14 mouse cellular contexts compared by ENCODE assay signal in the genomic region with DNA sequence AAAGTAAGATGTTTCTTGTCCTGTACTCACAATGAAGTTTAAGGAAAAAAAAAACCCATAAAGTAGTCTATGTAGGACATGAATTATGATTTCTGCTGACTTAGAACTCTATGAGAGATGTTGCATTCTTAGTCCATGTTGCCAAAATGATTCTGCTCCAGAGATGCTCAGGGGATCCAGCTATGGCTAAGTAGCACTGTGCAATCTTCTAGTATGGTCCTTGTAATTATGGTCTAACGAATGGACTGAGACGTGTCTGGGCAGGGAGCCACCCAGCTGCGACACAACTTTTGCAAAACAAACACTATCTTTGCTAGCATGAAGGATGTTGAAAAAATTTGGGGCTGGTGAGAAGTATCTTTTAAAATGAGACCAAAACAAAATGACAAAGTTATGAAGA. TPM values are rescaled to one million over a fixed set of nuclear protein-coding genes. Genes with fewer than 3 reads are reported as not detected.
DNase-seq lines count a peak whose midpoint lies in the region; ATAC-seq and TF ChIP-seq lines count a peak whose summit lies in the region.
"Had no signal": no experiment of that assay in that cellular context is flagged by ENCODE, and none has a peak within 500 bp of the region (broad histone marks: within the 10 kb centered on the region; RNA-seq: fewer than 3 reads in every experiment).

No protein-coding gene starts in this region.

- no peak for TF ChIP-seq EP300 in heart, adult 2 months (IDR thresholded peaks at IDR 0.05; ENCODE audit: insufficient read depth, low read depth, low read length)

- no peaks in the 10 kb centered on the region for H3K4me1 ChIP-seq in heart, adult 2 months (ENCODE audit: control insufficient read depth, insufficient read depth, low read length)
- H3K4me1 ChIP-seq in heart, embryonic 11.5 days (ENCODE audit: control insufficient read depth, insufficient read depth, low read length): no peaks in the 10 kb centered on the region
- H3K4me1 ChIP-seq in lung, embryonic 14.5 days (ENCODE audit: insufficient read depth): no peaks in the 10 kb centered on the region; the same call in 1 of the 2 replicates
- H3K4me1 ChIP-seq: limb, embryonic 12.5 days had no signal

- no peaks in the 10 kb centered on the region for H3K9me3 ChIP-seq in heart, embryonic 11.5 days (replicated peaks; ENCODE audit: control insufficient read depth, low read length)
- H3K9me3 ChIP-seq in lung, embryonic 14.5 days (ENCODE audit: low read depth, low read length): no peaks in the 10 kb centered on the region
- H3K9me3 ChIP-seq: limb, embryonic 12.5 days had no signal

- H3K4me3 ChIP-seq in heart, adult 2 months: no peak overlapping the region
- H3K4me3 ChIP-seq in heart, embryonic 11.5 days (ENCODE audit: low read depth, low read length): no peak overlapping the region
- no peak overlapping the region for H3K4me3 ChIP-seq in lung, embryonic 14.5 days (ENCODE audit: low read depth, low read length)
- H3K4me3 ChIP-seq: limb, embryonic 12.5 days; myocyte had no signal

- no peak overlapping the region for H3K9ac ChIP-seq in heart, adult 2 months (ENCODE audit: low read depth, low read length)
- no peak overlapping the region for H3K9ac ChIP-seq in heart, embryonic 11.5 days (ENCODE audit: low read depth, low read length)
- no peak overlapping the region for H3K9ac ChIP-seq in lung, embryonic 14.5 days
- H3K9ac ChIP-seq: hindbrain, embryonic 14.5 days; limb, embryonic 12.5 days had no signal

- no peak overlapping the region for H3K27ac ChIP-seq in heart, adult 2 months
- no peak overlapping the region for H3K27ac ChIP-seq in heart, embryonic 11.5 days (ENCODE audit: low read depth, low read length)
- H3K27ac ChIP-seq in lung, embryonic 14.5 days (ENCODE audit: low read depth): no peak overlapping the region
- H3K27ac ChIP-seq: hindbrain, embryonic 14.5 days; limb, embryonic 12.5 days had no signal

- intact Hi-C loops in heart, adult 2 months (cut with DNase I): no loop called here

- no peaks in the 10 kb centered on the region for H3K79me2 ChIP-seq in heart, adult 2 months (replicated peaks; ENCODE audit: control insufficient read depth, insufficient read depth, low read length)

- no peak for TF ChIP-seq POLR2A in heart, adult 2 months (IDR thresholded peaks at IDR 0.05; ENCODE audit: insufficient read depth, low read depth, low read length)

- no peak overlapping the region for H3K4me2 ChIP-seq in heart, embryonic 11.5 days
- no peak overlapping the region for H3K4me2 ChIP-seq in lung, embryonic 14.5 days
- H3K4me2 ChIP-seq: hindbrain, embryonic 14.5 days; limb, embryonic 12.5 days had no signal

- DNase-seq in heart, adult 2 months: peak; percentile 64 to 70
- peak; percentile 20 for DNase-seq in urinary bladder, postnatal 14 days (ENCODE audit: low spot score)
- no peak for DNase-seq in urinary bladder, postnatal 10 days (ENCODE audit: low spot score)
- peak; percentile 89 for DNase-seq in lung, embryonic 14.5 days
- no peak for DNase-seq in cerebellum, adult 11 months
- DNase-seq in right cerebral cortex, postnatal 4 days: no peak
- DNase-seq in adrenal gland, postnatal 14 days: no peak
- DNase-seq: B cell, adult 2 months; retina, postnatal 1 day had no signal

- no peak for ATAC-seq in heart, embryonic 11.5 days (replicated peaks; ENCODE audit: insufficient number of reproducible peaks, low FRiP score, low TSS enrichment)
- peak; percentile 74 for ATAC-seq in lung, embryonic 14.5 days (ENCODE audit: insufficient read depth)

- H3K27me3 ChIP-seq in heart, adult 2 months (ENCODE audit: control insufficient read depth, insufficient read depth, low read length): no peaks in the 10 kb centered on the region
- H3K27me3 ChIP-seq in heart, embryonic 11.5 days (ENCODE audit: control insufficient read depth, insufficient read depth, low read length): no peaks in the 10 kb centered on the region
- H3K27me3 ChIP-seq in lung, embryonic 14.5 days (ENCODE audit: insufficient read depth, low read length): no peaks in the 10 kb centered on the region
- H3K27me3 ChIP-seq: limb, embryonic 12.5 days had no signal

- no peak for TF ChIP-seq CTCF in heart, adult 2 months (IDR thresholded peaks at IDR 0.05)
- TF ChIP-seq CTCF in lung, embryonic 14.5 days (IDR thresholded peaks at IDR 0.05; ENCODE audit: low read depth): no peak

- 67% methylated on average over 3 of the region's 3 CpGs for WGBS in heart, adult 2 months
- 84% methylated on average over 3 of the region's 3 CpGs for WGBS in heart, embryonic 11.5 days (ENCODE audit: insufficient replicate concordance)
- WGBS in lung, embryonic 14.5 days: 25% methylated on average over 3 of the region's 3 CpGs

- H3K36me3 ChIP-seq in heart, adult 2 months (ENCODE audit: control insufficient read depth, insufficient read depth, low read length): no peaks in the 10 kb centered on the region
- no peaks in the 10 kb centered on the region for H3K36me3 ChIP-seq in heart, embryonic 11.5 days (ENCODE audit: control insufficient read depth, insufficient read depth, low read length)
- no peaks in the 10 kb centered on the region for H3K36me3 ChIP-seq in lung, embryonic 14.5 days (ENCODE audit: insufficient read depth)
- H3K36me3 ChIP-seq: limb, embryonic 12.5 days had no signal

RNA-seq across cellular contexts. Expression of gene Bbox1, which starts 45.1 kb away (rescaled TPM):
- total RNA-seq in heart, adult 2 months (2021): under 1 TPM; 0.13 to 0.14 TPM
- polyA plus RNA-seq in heart, adult 2 months (2012; rRNA removed): 0.03 and 0.23 TPM in 2 replicates
- polyA plus RNA-seq in heart, embryonic 11.5 days (2014; fragmentation: Nextera tagmentation; extraction: Ambion mirVana): not detected in 2 replicates
- 0.17 and 0.46 TPM in 2 replicates for polyA plus RNA-seq in lung, embryonic 14.5 days (2014; fragmentation: Nextera tagmentation; extraction: Ambion mirVana)
- total RNA-seq in adrenal gland, postnatal 14 days (2021): 0.30 and 8.9 TPM in 2 replicates
- total RNA-seq: megakaryocyte progenitor cell, adult 5-6 weeks had no signal
- polyA plus RNA-seq: myocyte had no signal

Comparison
In these comparisons a context has a peak if more than half of its experiments do, and no peak if none do; other contexts are left out.
1. DNase-seq: peak in heart, adult 2 months (2 of 2), urinary bladder, postnatal 14 days (single experiment) and lung, embryonic 14.5 days (single experiment); none in urinary bladder, postnatal 10 days (single experiment), cerebellum, adult 11 months (single experiment), right cerebral cortex, postnatal 4 days (single experiment) and adrenal gland, postnatal 14 days (single experiment).